Mouse (Mus musculus): ENCODE results near the gene Serinc5.
"Not testable (repeated sequence)": the region's sequence is repeated elsewhere in the genome, so short reads cannot be mapped to it uniquely, and the experiment has no call there.

The Serinc5 gene

GRCm38 (mm10) chr13:92610311-92611221, at the start of gene Serinc5:
Serinc5 (plus strand) TSS chr13:92611091.
- peak; percentile 96 for DNase-seq (ENCODE audit: low spot score)

GRCm38 (mm10) chr13:92576072-92576471, 34.8 kb upstream of the Serinc5 start, which contains the start of gene Spz1:
Spz1 (minus strand) TSS chr13:92576172.
- no peak for DNase-seq (ENCODE audit: low spot score)

- no peak for DNase-seq (ENCODE audit: low spot score)
These were observed 34.2 kb upstream of the Serinc5 start for GRCm38 (mm10) chr13:92576688-92577087.

- DNase-seq (ENCODE audit: low spot score), result no peak
These were observed 32.7 kb upstream of the Serinc5 start for GRCm38 (mm10) chr13:92578210-92578609.

GRCm38 (mm10) chr13:92580220-92581043, 30.5 kb upstream of the Serinc5 start:
- peak; percentile 43 for DNase-seq (ENCODE audit: low spot score)

- DNase-seq (ENCODE audit: low spot score), result no peak
These were observed 26.7 kb upstream of the Serinc5 start for GRCm38 (mm10) chr13:92584094-92584717.

GRCm38 (mm10) chr13:92588704-92589103, 22.2 kb upstream of the Serinc5 start:
- DNase-seq (ENCODE audit: low spot score), result no peak

GRCm38 (mm10) chr13:92589255-92589654, 21.6 kb upstream of the Serinc5 start:
- no peak for DNase-seq (ENCODE audit: low spot score)

- DNase-seq (ENCODE audit: low spot score), result no peak
These were observed 19.7 kb upstream of the Serinc5 start for GRCm38 (mm10) chr13:92591225-92591624.

- no peak for DNase-seq (ENCODE audit: low spot score)
These were observed 18.6 kb upstream of the Serinc5 start for GRCm38 (mm10) chr13:92592268-92592785.

- no peak for DNase-seq (ENCODE audit: low spot score)
These were observed 17.9 kb upstream of the Serinc5 start for GRCm38 (mm10) chr13:92592786-92593635.

- DNase-seq (ENCODE audit: low spot score), result no peak
These were observed 17.0 kb upstream of the Serinc5 start for GRCm38 (mm10) chr13:92593731-92594396.

- no peak for DNase-seq (ENCODE audit: low spot score)
These were observed 16.4 kb upstream of the Serinc5 start for GRCm38 (mm10) chr13:92594481-92594880.

- no peak for DNase-seq (ENCODE audit: low spot score)
These were observed 16.0 kb upstream of the Serinc5 start for GRCm38 (mm10) chr13:92594907-92595306.

- no peak for DNase-seq (ENCODE audit: low spot score)
These were observed 15.5 kb upstream of the Serinc5 start for GRCm38 (mm10) chr13:92595424-92595823.

GRCm38 (mm10) chr13:92605306-92605705, 5.6 kb upstream of the Serinc5 start:
- not testable (repeated sequence) for DNase-seq (ENCODE audit: low spot score)

- DNase-seq (ENCODE audit: low spot score), result peak; percentile 24
These were observed 1.2 kb upstream of the Serinc5 start for GRCm38 (mm10) chr13:92609486-92610310.

- no peak for DNase-seq (ENCODE audit: low spot score)
These were observed 428 bp downstream of the Serinc5 start for GRCm38 (mm10) chr13:92611254-92611784.

- DNase-seq (ENCODE audit: low spot score), result no peak
These were observed 1.0 kb downstream of the Serinc5 start for GRCm38 (mm10) chr13:92611917-92612316.
